13 mouse cellular contexts compared by ENCODE assay signal in genomic region chr2:59993190-59993535, GRCm38 (mm10).
DNase-seq lines count a peak whose midpoint lies in the region; ATAC-seq and TF ChIP-seq lines count a peak whose summit lies in the region.
"Had no signal": no experiment of that assay in that cellular context is flagged by ENCODE, and none has a peak within 500 bp of the region (broad histone marks: within the 10 kb centered on the region; RNA-seq: fewer than 3 reads in every experiment).

No protein-coding gene starts in this region.

- no peaks in the 10 kb centered on the region for H3K9me3 ChIP-seq in intestine, embryonic 14.5 days (ENCODE audit: control insufficient read depth, low read length)
- H3K9me3 ChIP-seq in intestine, postnatal 0 days (ENCODE audit: control insufficient read depth): no peaks in the 10 kb centered on the region
- H3K9me3 ChIP-seq in embryonic facial prominence, embryonic 10.5 days: no peaks in the 10 kb centered on the region
- H3K9me3 ChIP-seq in embryonic facial prominence, embryonic 14.5 days (ENCODE audit: control insufficient read depth, low read length): no peaks in the 10 kb centered on the region
- H3K9me3 ChIP-seq in limb, embryonic 12.5 days: no peaks in the 10 kb centered on the region
- H3K9me3 ChIP-seq: midbrain, embryonic 15.5 days had no signal

- H3K4me2 ChIP-seq in intestine, embryonic 14.5 days (ENCODE audit: low read length): no peak overlapping the region
- no peak overlapping the region for H3K4me2 ChIP-seq in intestine, postnatal 0 days (replicated peaks; ENCODE audit: low read depth)
- peak overlapping the region; percentile 33 for H3K4me2 ChIP-seq in embryonic facial prominence, embryonic 14.5 days (ENCODE audit: low read depth, low read length)
- peak overlapping the region; percentile 43; the same call in 1 of the 2 replicates for H3K4me2 ChIP-seq in limb, embryonic 12.5 days
- H3K4me2 ChIP-seq: heart, embryonic 11.5 days; midbrain, embryonic 15.5 days had no signal

- H3K4me1 ChIP-seq in intestine, embryonic 14.5 days (replicated peaks; ENCODE audit: control insufficient read depth, insufficient read depth, low read length): no peaks in the 10 kb centered on the region; the same call in 1 of the 2 replicates
- H3K4me1 ChIP-seq in intestine, postnatal 0 days (replicated peaks; ENCODE audit: control insufficient read depth, insufficient read depth, low read length): no peaks in the 10 kb centered on the region
- H3K4me1 ChIP-seq in embryonic facial prominence, embryonic 10.5 days: peaks cover 36% of the 10 kb centered on the region
- peaks cover 3% of the 10 kb centered on the region; the same call in 1 of the 2 replicates for H3K4me1 ChIP-seq in embryonic facial prominence, embryonic 14.5 days (ENCODE audit: control insufficient read depth, insufficient read depth, low read length)
- peaks cover 24% of the 10 kb centered on the region for H3K4me1 ChIP-seq in limb, embryonic 12.5 days (replicated peaks)

- no peak overlapping the region for H3K27ac ChIP-seq in intestine, embryonic 14.5 days (ENCODE audit: low read depth)
- H3K27ac ChIP-seq in intestine, postnatal 0 days (ENCODE audit: low read depth, low read length): no peak overlapping the region
- H3K27ac ChIP-seq in embryonic facial prominence, embryonic 10.5 days (replicated peaks): peak overlapping the region; percentile 82
- peak overlapping the region; percentile 54 for H3K27ac ChIP-seq in embryonic facial prominence, embryonic 14.5 days (replicated peaks; ENCODE audit: low read depth, low read length)
- peak overlapping the region; percentile 82 for H3K27ac ChIP-seq in limb, embryonic 12.5 days
- H3K27ac ChIP-seq: midbrain, embryonic 15.5 days had no signal

- H3K9ac ChIP-seq in intestine, embryonic 14.5 days (ENCODE audit: low read length): no peak overlapping the region
- no peak overlapping the region for H3K9ac ChIP-seq in intestine, postnatal 0 days (ENCODE audit: low read depth, low read length)
- no peak overlapping the region for H3K9ac ChIP-seq in embryonic facial prominence, embryonic 14.5 days (ENCODE audit: low read depth, low read length)
- H3K9ac ChIP-seq in limb, embryonic 12.5 days (replicated peaks): no peak overlapping the region
- H3K9ac ChIP-seq: midbrain, embryonic 15.5 days had no signal

- no peaks in the 10 kb centered on the region for H3K27me3 ChIP-seq in intestine, embryonic 14.5 days (replicated peaks; ENCODE audit: control insufficient read depth, insufficient read depth, low read length)
- no peaks in the 10 kb centered on the region for H3K27me3 ChIP-seq in intestine, postnatal 0 days (replicated peaks; ENCODE audit: control insufficient read depth, insufficient read depth, low read length)
- H3K27me3 ChIP-seq in embryonic facial prominence, embryonic 10.5 days (replicated peaks; ENCODE audit: low read depth, poor library complexity, severe bottlenecking): no peaks in the 10 kb centered on the region
- no peaks in the 10 kb centered on the region for H3K27me3 ChIP-seq in embryonic facial prominence, embryonic 14.5 days (replicated peaks; ENCODE audit: control insufficient read depth, insufficient read depth, low read length)
- H3K27me3 ChIP-seq in limb, embryonic 12.5 days: no peaks in the 10 kb centered on the region
- H3K27me3 ChIP-seq: midbrain, embryonic 15.5 days had no signal

- no peak overlapping the region for H3K4me3 ChIP-seq in intestine, embryonic 14.5 days (ENCODE audit: low read depth, low read length)
- no peak overlapping the region for H3K4me3 ChIP-seq in intestine, postnatal 0 days (ENCODE audit: low read depth, low read length)
- peak overlapping the region; percentile 42; the same call in 1 of the 2 replicates for H3K4me3 ChIP-seq in embryonic facial prominence, embryonic 10.5 days
- H3K4me3 ChIP-seq in embryonic facial prominence, embryonic 14.5 days (ENCODE audit: low read depth, low read length): no peak overlapping the region
- H3K4me3 ChIP-seq in limb, embryonic 12.5 days (replicated peaks): no peak overlapping the region
- H3K4me3 ChIP-seq: midbrain, embryonic 15.5 days had no signal

- peak; percentile 39 for DNase-seq in intestine, embryonic 14.5 days (ENCODE audit: low spot score)
- DNase-seq in embryonic facial prominence, embryonic 10.5 days (ENCODE audit: low spot score): no peak
- no peak for DNase-seq in embryonic facial prominence, embryonic 14.5 days (ENCODE audit: low spot score)
- DNase-seq in testis, postnatal 14 days (ENCODE audit: low spot score): no peak
- DNase-seq in layer of hippocampus, adult 11-12 months (ENCODE audit: low spot score): no peak
- DNase-seq: cerebellum, adult 18-20 months; gastrocnemius, postnatal 25 days; kidney, postnatal 25 days; lung, adult 2 months had no signal

- H3K36me3 ChIP-seq in intestine, embryonic 14.5 days (ENCODE audit: control insufficient read depth, insufficient read depth, low read length): peaks cover 3% of the 10 kb centered on the region; the same call in 1 of the 2 replicates
- H3K36me3 ChIP-seq in intestine, postnatal 0 days (ENCODE audit: control insufficient read depth, insufficient read depth): peaks cover 12% of the 10 kb centered on the region
- peaks cover 19% of the 10 kb centered on the region; the same call in 1 of the 2 replicates for H3K36me3 ChIP-seq in embryonic facial prominence, embryonic 10.5 days (replicated peaks)
- H3K36me3 ChIP-seq in embryonic facial prominence, embryonic 14.5 days (ENCODE audit: control insufficient read depth, insufficient read depth, low read length): 0 out of 2 replicates have a peak, but pooled peaks cover 3% of the 10 kb centered on the region
- H3K36me3 ChIP-seq in limb, embryonic 12.5 days: no peaks in the 10 kb centered on the region
- H3K36me3 ChIP-seq: midbrain, embryonic 15.5 days had no signal

- no peak for ATAC-seq in intestine, embryonic 14.5 days (replicated peaks; ENCODE audit: low FRiP score, low TSS enrichment, low read depth)
- no peak for ATAC-seq in intestine, postnatal 0 days
- no peak for ATAC-seq in embryonic facial prominence, embryonic 14.5 days (ENCODE audit: low read depth)
- ATAC-seq in limb, embryonic 12.5 days (ENCODE audit: insufficient number of reproducible peaks, insufficient read depth, low FRiP score, low TSS enrichment, low read depth): no peak

- TF ChIP-seq CTCF in intestine, postnatal 0 days (IDR thresholded peaks at IDR 0.05; ENCODE audit: low read depth): no peak

- 73% methylated on average over 3 of the region's 3 CpGs for WGBS in intestine, embryonic 14.5 days
- WGBS in intestine, postnatal 0 days: 78% methylated on average over 3 of the region's 3 CpGs
- WGBS in embryonic facial prominence, embryonic 10.5 days: 53% methylated on average over 3 of the region's 3 CpGs
- 39% methylated on average over 3 of the region's 3 CpGs for WGBS in embryonic facial prominence, embryonic 14.5 days
- whole genome bisulfite sequencing in limb, embryonic 12.5 days: 41% methylated on average over 3 of the region's 3 CpGs

Comparison
In these comparisons a context has a peak if more than half of its experiments do, and no peak if none do; other contexts are left out.
1. H3K27ac ChIP-seq: peak in embryonic facial prominence, embryonic 10.5 days (single experiment), embryonic facial prominence, embryonic 14.5 days (single experiment) and limb, embryonic 12.5 days (single experiment); none in intestine, embryonic 14.5 days (single experiment) and intestine, postnatal 0 days (single experiment).
2. H3K4me2 ChIP-seq: peak in embryonic facial prominence, embryonic 14.5 days (single experiment) and limb, embryonic 12.5 days (single experiment); none in intestine, embryonic 14.5 days (single experiment) and intestine, postnatal 0 days (single experiment).